Mouse (Mus musculus) small intestine, adult 2 months (tissue): ENCODE data around the gene Tmem106c.

ENCODE experiments used
- CTCF ChIP-seq: fragments of 200-500 bp; IDR thresholded peaks from 2 replicates; pipeline ENCODE4 v1.5.1; 2012; ENCODE audit warnings: low read depth, mild to moderate bottlenecking, control low read depth, inconsistent platforms, low read length, moderate library complexity, mixed read lengths; ENCODE audit not compliant: insufficient replicate concordance, insufficient read length; ENCODE audit errors: extremely low read depth
- POLR2A ChIP-seq: fragments of 200-500 bp; IDR thresholded peaks from 2 replicates; pipeline ENCODE4 v1.6.1; 2012; ENCODE audit warnings: low read depth, mild to moderate bottlenecking, control low read depth, inconsistent platforms, low read length, moderate library complexity

GRCm38 (mm10) chr15:97992712-97993286 lies 28.8 kb downstream of the Tmem106c start:
- TF ChIP-seq CTCF (no peak), POLR2A (no peak)
